Mouse (Mus musculus) cerebellum, adult 2 months (tissue): Measurements from ENCODE around the gene Ppp1r3f.

Experiments used
- CTCF ChIP-seq: fragments of 200-500 bp; IDR thresholded peaks from 2 replicates; pipeline ENCODE4 v1.5.1; 2011; ENCODE audit warnings: low read depth, mild to moderate bottlenecking, control low read depth, low read length, moderate library complexity, borderline replicate concordance; ENCODE audit not compliant: insufficient read depth
- POLR2A ChIP-seq: fragments of 200-500 bp; IDR thresholded peaks from 2 replicates; pipeline ENCODE4 v1.6.1; 2011; ENCODE audit warnings: low read length, control low read depth, borderline replicate concordance; ENCODE audit not compliant: insufficient read depth

GRCm38 (mm10) chrX:7583881-7584280, 9.8 kb upstream of the Ppp1r3f start:
- TF ChIP-seq POLR2A (no peak), CTCF (no peak)
